Mouse (Mus musculus) lung, adult 2 months (tissue): ENCODE data around the gene Btbd2. TPM values are rescaled to one million over a fixed set of nuclear protein-coding genes. Genes with fewer than 3 reads are reported as not detected.
A peak's percentile ranks its signal among the peaks of the same experiment; 100 is the strongest.

Source experiments
- DNase-seq: peaks from one replicate; pipeline ENCODE4 v3.0.0; 2022
- H3K4me1 ChIP-seq: fragments of 200-500 bp; 2 replicates; pipeline ENCODE4 v1.6.1; 2011; ENCODE audit warnings: low read length; ENCODE audit not compliant: control insufficient read depth, insufficient read depth
- H3K4me3 ChIP-seq: fragments of 200-500 bp; replicated peaks from 2 replicates; pipeline ENCODE3; 2011; ENCODE audit warnings: low read depth, mild to moderate bottlenecking, control low read depth, low read length; ENCODE audit errors: extremely low read depth
- CTCF ChIP-seq: fragments of 200-500 bp; IDR thresholded peaks from 2 replicates; pipeline ENCODE4 v1.5.1; 2011; ENCODE audit warnings: mild to moderate bottlenecking, low read length, control low read depth; ENCODE audit not compliant: insufficient read depth
- POLR2A ChIP-seq: fragments of 200-500 bp; IDR thresholded peaks from 2 replicates; pipeline ENCODE4 v1.6.1; 2011; ENCODE audit warnings: low read depth, mild to moderate bottlenecking, control low read depth, low read length, borderline replicate concordance; ENCODE audit errors: extremely low read depth
- WGBS: fragments of 180-500 bp; shearing (Covaris S2); methylation state at CpG from one replicate; pipeline ENCODE4 v1.1.7; 2018; 5-methylcytosine and 5-hydroxymethylcytosine counted together
- polyA plus RNA-seq: library from polyadenylated mRNA; depleted of rRNA; stranded (reverse); fragments of >200 nt; gene quantifications from 2 replicates; pipeline ENCODE4 v1.2.3, GENCODE M21; 2012; rRNA removed

Btbd2 gene
- polyA plus RNA-seq, 1 experiment: 87.0 TPM

- DNase-seq: no peak
- TF ChIP-seq CTCF (no peak), POLR2A (no peak)
- no peak overlapping the region for H3K4me3 ChIP-seq
- H3K4me1 ChIP-seq: peaks cover 3% of the 10 kb centered on the region; the same call in 1 of the 2 replicates
- 80% methylated on average over 7 of the region's 7 CpGs for WGBS
Measured at GRCm38 (mm10) chr10:80604001-80604509, 52.8 kb downstream of the Btbd2 start.

- H3K4me3 ChIP-seq: peak overlapping the region; percentile 94
- WGBS: 15% methylated on average over 7 of the region's 7 CpGs
- peaks cover 3% of the 10 kb centered on the region; the same call in 1 of the 2 replicates for H3K4me1 ChIP-seq
- no peak for DNase-seq
- TF ChIP-seq CTCF (no peak), POLR2A (no peak)
Measured at GRCm38 (mm10) chr10:80603364-80603763, 53.5 kb downstream of the Btbd2 start.

- TF ChIP-seq CTCF (no peak), POLR2A (peak; percentile 54; the same call in 1 of the 2 replicates)
- H3K4me1 ChIP-seq: peaks cover 3% of the 10 kb centered on the region; the same call in 1 of the 2 replicates
- peak within 1 kb of the TSS; percentile 94 for H3K4me3 ChIP-seq
- DNase-seq: peak; percentile 95
- WGBS: under 1% methylated on average over 54 of the region's 54 CpGs
Measured at GRCm38 (mm10) chr10:80602698-80603325, 54.1 kb downstream of the Btbd2 start, which contains the start of the genes Scamp4 and Adat3. Gene Scamp4 (plus strand): TSS chr10:80602872. Gene Adat3 (plus strand): TSS chr10:80602880.

GRCm38 (mm10) chr10:80596318-80596717 is 60.6 kb downstream of the Btbd2 start:
- TF ChIP-seq CTCF (no peak), POLR2A (no peak)
- whole genome bisulfite sequencing: 43% methylated on average over 4 of the region's 4 CpGs
- H3K4me1 ChIP-seq: no peaks in the 10 kb centered on the region
- DNase-seq: no peak
- H3K4me3 ChIP-seq: no peak overlapping the region

Other genes starting within 250 kb of the Btbd2 start
- gene Tcf3, start 223.4 kb downstream of the Btbd2 start, polyA plus RNA-seq: 94.7 and 98.6 TPM in 2 replicates
- not detected in 2 replicates for gene Onecut3, start 162.2 kb downstream of the Btbd2 start, polyA plus RNA-seq
- gene Atp8b3, start 117.9 kb downstream of the Btbd2 start, polyA plus RNA-seq: 0.08 and 0.11 TPM in 2 replicates
- 61.8 and 62.7 TPM in 2 replicates for gene Rexo1, start 95.5 kb downstream of the Btbd2 start, polyA plus RNA-seq
- gene Klf16, start 79.8 kb downstream of the Btbd2 start, polyA plus RNA-seq: 24.8 and 31.5 TPM in 2 replicates
- 191 and 262 TPM in 2 replicates for gene Abhd17a, start 66.7 kb downstream of the Btbd2 start, polyA plus RNA-seq
- 91.4 and 110 TPM in 2 replicates for gene Scamp4, start 54.2 kb downstream of the Btbd2 start, polyA plus RNA-seq
- 10.0 and 14.1 TPM in 2 replicates for gene Adat3, start 54.2 kb downstream of the Btbd2 start, polyA plus RNA-seq
- 1.6 and 2.2 TPM in 2 replicates for gene Gm49322, start 51.0 kb downstream of the Btbd2 start, polyA plus RNA-seq
- gene Csnk1g2, start 34.2 kb downstream of the Btbd2 start, polyA plus RNA-seq: 246 and 276 TPM in 2 replicates
- gene Mknk2, start 21.0 kb upstream of the Btbd2 start, polyA plus RNA-seq: 267 and 338 TPM in 2 replicates
- gene Mob3a, start 44.9 kb upstream of the Btbd2 start, polyA plus RNA-seq: 51.5 and 52.4 TPM in 2 replicates
- gene Izumo4, start 45.1 kb upstream of the Btbd2 start, polyA plus RNA-seq: 61.9 and 70.8 TPM in 2 replicates
- gene Ap3d1, start 85.2 kb upstream of the Btbd2 start, polyA plus RNA-seq: 111 and 136 TPM in 2 replicates
- gene Dot1l, start 98.1 kb upstream of the Btbd2 start, polyA plus RNA-seq: 29.9 and 43.0 TPM in 2 replicates
- 35.7 and 38.7 TPM in 2 replicates for gene Sf3a2, start 141.1 kb upstream of the Btbd2 start, polyA plus RNA-seq
- 51.2 and 58.8 TPM in 2 replicates for gene Plekhj1, start 141.6 kb upstream of the Btbd2 start, polyA plus RNA-seq
- 0.62 and 1.3 TPM in 2 replicates for gene Amh, start 148.2 kb upstream of the Btbd2 start, polyA plus RNA-seq
- 7.7 TPM in 1 of 2 replicates, not detected in the other for gene Jsrp1, start 156.4 kb upstream of the Btbd2 start, polyA plus RNA-seq
- 804 and 834 TPM in 2 replicates for gene Oaz1, start 169.6 kb upstream of the Btbd2 start, polyA plus RNA-seq
- 0.10 and 0.31 TPM in 2 replicates for gene Lingo3, start 187.0 kb upstream of the Btbd2 start, polyA plus RNA-seq
- 78.5 and 79.1 TPM in 2 replicates for gene Lsm7, start 198.1 kb upstream of the Btbd2 start, polyA plus RNA-seq
- gene Sppl2b, start 198.2 kb upstream of the Btbd2 start, polyA plus RNA-seq: 91.7 and 93.9 TPM in 2 replicates
- 0.06 and 0.07 TPM in 2 replicates for gene Tmprss9, start 214.8 kb upstream of the Btbd2 start, polyA plus RNA-seq
- 157 and 196 TPM in 2 replicates for gene Timm13, start 243.9 kb upstream of the Btbd2 start, polyA plus RNA-seq